Mouse (Mus musculus): ENCODE measurements around the gene Krt17. TPM values are rescaled to one million over a fixed set of nuclear protein-coding genes. Genes with fewer than 3 reads are reported as not detected.
"Not testable (repeated sequence)": the region's sequence is repeated elsewhere in the genome, so short reads cannot be mapped to it uniquely, and the experiment has no call there.

Gene Krt17
- not detected in 2 replicates for polyA plus RNA-seq (2016; fragmentation: Nextera tagmentation; extraction: Ambion mirVana)

- Histone ChIP-seq H3K36me3 (replicated peaks) (no peaks in the 10 kb centered on the region), H3K4me1 (peaks cover 23% of the 10 kb centered on the region), H3K4me3 (no peak within 1 kb of the TSS), H3K27ac (0 out of 2 replicates have a peak within 1 kb of the TSS, but pooled peaks have one; percentile 20), H3K27me3 (ENCODE audit: poor library complexity, severe bottlenecking) (0 out of 2 replicates have a peak, but pooled peaks cover 3% of the 10 kb centered on the region), H3K9me3 (no peaks in the 10 kb centered on the region)
- no peak for DNase-seq (ENCODE audit: extremely low spot score, low spot score)
- 86% methylated on average over 21 of the region's 21 CpGs for WGBS
These were observed at the start of gene Krt17 for GRCm38 (mm10) chr11:100260514-100261234. Gene Krt17 (minus strand): TSS chr11:100261029.

DNA sequence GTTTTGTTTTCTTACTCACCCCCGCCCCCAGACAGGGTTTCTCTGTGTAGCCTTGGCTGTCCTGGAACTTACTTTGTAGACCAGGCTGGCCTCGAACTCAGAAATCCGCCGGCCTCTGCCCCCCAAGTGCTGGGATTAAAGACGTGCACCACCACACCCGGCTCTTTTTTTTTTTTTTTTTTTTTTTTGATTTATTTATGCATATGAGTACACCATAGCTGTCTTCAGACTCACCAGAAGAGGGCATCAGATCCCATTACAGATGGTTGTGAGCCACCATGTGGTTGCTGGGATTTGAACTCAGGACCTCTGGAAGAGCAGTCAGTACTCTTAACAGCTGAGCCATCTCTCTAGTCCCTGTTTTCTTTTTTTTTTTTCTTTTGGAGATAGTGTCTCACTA is 47.8 kb upstream of the Krt17 start:
- H3K27me3 ChIP-seq (ENCODE audit: poor library complexity, severe bottlenecking); H3K9me3 ChIP-seq; H3K4me3 ChIP-seq; H3K36me3 ChIP-seq (replicated peaks); DNase-seq (ENCODE audit: extremely low spot score, low spot score); H3K27ac ChIP-seq; H3K4me1 ChIP-seq: not testable (repeated sequence)
- WGBS, result 82% methylated on average over 6 of the region's 6 CpGs

DNA sequence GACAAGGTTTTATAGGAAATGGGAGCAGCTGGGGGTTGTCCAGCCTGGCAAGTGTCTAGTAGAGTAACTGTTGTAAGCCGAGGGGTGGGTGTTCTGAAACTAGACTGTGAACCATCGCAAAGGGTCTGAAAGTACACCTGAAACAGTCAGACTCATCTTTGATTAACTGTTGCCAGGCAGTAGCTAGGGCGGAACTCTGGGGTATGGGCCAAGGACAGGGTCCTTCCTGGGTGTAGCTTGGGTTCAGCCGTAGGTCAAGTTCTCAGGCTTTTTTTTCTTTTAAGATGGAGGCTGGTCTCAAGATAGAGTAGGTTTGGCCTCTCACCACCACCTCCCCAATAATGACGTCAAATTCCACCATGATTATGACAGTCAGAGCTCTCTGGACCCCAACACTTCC is 47.1 kb upstream of the Krt17 start:
- H3K4me3 ChIP-seq, result no peak overlapping the region
- no peaks in the 10 kb centered on the region for H3K9me3 ChIP-seq
- DNase-seq (ENCODE audit: extremely low spot score, low spot score), result no peak
- no peaks in the 10 kb centered on the region for H3K36me3 ChIP-seq (replicated peaks)
- no peak overlapping the region for H3K27ac ChIP-seq
- H3K4me1 ChIP-seq, result peaks cover 8% of the 10 kb centered on the region
- WGBS, result 93% methylated on average over 5 of the region's 5 CpGs
- H3K27me3 ChIP-seq (ENCODE audit: poor library complexity, severe bottlenecking), result no peaks in the 10 kb centered on the region

DNA sequence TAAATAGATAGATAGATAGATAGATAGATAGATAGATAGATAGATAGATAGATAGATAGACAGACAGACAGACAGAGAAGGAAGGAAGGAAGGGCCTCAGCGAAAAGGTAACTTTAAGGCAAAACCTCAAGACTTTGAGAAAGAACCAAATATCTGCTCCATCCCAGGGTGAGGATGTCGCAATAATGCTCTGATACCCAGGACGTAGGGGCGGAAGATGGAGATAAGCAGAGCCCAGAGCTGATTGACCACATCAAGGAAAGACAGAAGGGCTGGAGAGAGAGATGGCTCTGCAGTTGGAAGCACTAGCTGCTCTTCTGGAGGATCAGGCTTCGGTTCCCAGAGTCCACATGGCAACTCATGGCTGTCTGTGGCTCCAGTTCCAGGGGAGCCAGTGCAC is 40.5 kb upstream of the Krt17 start:
- peaks cover 11% of the 10 kb centered on the region; the same call in 1 of the 2 replicates for H3K27me3 ChIP-seq (ENCODE audit: poor library complexity, severe bottlenecking)
- no peak for DNase-seq (ENCODE audit: extremely low spot score, low spot score)
- no peaks in the 10 kb centered on the region for H3K36me3 ChIP-seq (replicated peaks)
- no peak overlapping the region for H3K27ac ChIP-seq
- H3K4me3 ChIP-seq, result no peak overlapping the region
- peaks cover 6% of the 10 kb centered on the region for H3K4me1 ChIP-seq
- no peaks in the 10 kb centered on the region for H3K9me3 ChIP-seq
- WGBS, result 88% methylated on average over 5 of the region's 5 CpGs

DNA sequence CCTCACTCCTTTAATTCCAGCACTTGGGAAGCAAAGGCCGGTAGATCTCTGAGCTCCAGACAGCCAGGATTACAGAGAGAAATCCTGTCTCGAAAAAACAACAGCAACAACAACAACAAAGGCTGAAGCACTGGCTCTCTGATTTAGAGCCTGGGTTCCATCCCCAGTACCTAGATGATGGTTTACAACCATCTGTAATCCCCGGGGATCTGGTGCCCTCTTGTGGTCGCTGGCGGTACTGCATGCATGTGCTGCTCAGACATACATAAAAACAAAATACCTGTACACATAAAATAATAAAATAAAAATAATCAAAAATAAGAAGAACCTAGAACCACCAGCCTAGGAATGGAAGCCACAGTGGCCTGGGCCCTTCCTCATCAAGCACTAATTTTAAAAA is 39.5 kb upstream of the Krt17 start:
- 12% methylated on average over 5 of the region's 5 CpGs for WGBS
- DNase-seq (ENCODE audit: extremely low spot score, low spot score), result peak; percentile 74
- H3K9me3 ChIP-seq, result no peaks in the 10 kb centered on the region

GRCm38 (mm10) chr11:100298274-100299036 is 37.6 kb upstream of the Krt17 start:
- H3K36me3 ChIP-seq (replicated peaks), result no peaks in the 10 kb centered on the region
- WGBS, result 21% methylated on average over 18 of the region's 18 CpGs
- H3K27me3 ChIP-seq (ENCODE audit: poor library complexity, severe bottlenecking), result peaks cover 11% of the 10 kb centered on the region; the same call in 1 of the 2 replicates
- H3K4me1 ChIP-seq, result peaks cover 12% of the 10 kb centered on the region
- H3K4me3 ChIP-seq, result peak overlapping the region; percentile 28; the same call in 1 of the 2 replicates
- peak; percentile 83 for DNase-seq (ENCODE audit: extremely low spot score, low spot score)
- no peaks in the 10 kb centered on the region for H3K9me3 ChIP-seq
- no peak overlapping the region for H3K27ac ChIP-seq

More for the DNA sequence above, 39.5 kb upstream of the Krt17 start:
- Histone ChIP-seq H3K4me3 (no peak overlapping the region), H3K27ac (no peak overlapping the region), H3K36me3 (replicated peaks) (no peaks in the 10 kb centered on the region), H3K4me1 (peaks cover 6% of the 10 kb centered on the region), H3K27me3 (ENCODE audit: poor library complexity, severe bottlenecking) (peaks cover 11% of the 10 kb centered on the region; the same call in 1 of the 2 replicates)

DNA sequence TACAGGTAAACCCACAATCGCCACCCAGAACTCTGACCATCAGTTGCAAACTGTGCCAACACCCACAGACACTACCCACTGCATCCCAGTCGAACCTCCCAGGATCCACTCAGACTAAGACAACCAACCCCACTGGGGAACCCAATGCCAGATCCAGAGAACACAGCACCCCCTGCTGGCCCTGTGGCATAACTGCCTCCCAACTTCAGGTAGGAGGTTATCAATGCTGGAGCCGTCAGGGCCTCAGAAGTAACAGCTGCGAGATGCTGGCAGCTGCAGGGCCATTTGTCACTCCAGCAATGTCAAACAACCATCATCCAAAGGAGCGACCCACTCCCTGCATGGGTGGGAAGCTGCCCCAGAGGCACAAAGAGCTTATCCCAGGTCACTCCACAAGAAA is 37.0 kb upstream of the Krt17 start:
- Histone ChIP-seq H3K9me3 (no peaks in the 10 kb centered on the region), H3K4me3 (peak overlapping the region; percentile 28; the same call in 1 of the 2 replicates)

GRCm38 (mm10) chr11:100295308-100295707 is 34.5 kb upstream of the Krt17 start:
- H3K27me3 ChIP-seq (ENCODE audit: poor library complexity, severe bottlenecking), result peaks cover 11% of the 10 kb centered on the region; the same call in 1 of the 2 replicates
- peaks cover 27% of the 10 kb centered on the region for H3K4me1 ChIP-seq
- no peaks in the 10 kb centered on the region for H3K36me3 ChIP-seq (replicated peaks)
- DNase-seq (ENCODE audit: extremely low spot score, low spot score), result peak; percentile 88
- H3K27ac ChIP-seq, result peak overlapping the region; percentile 4; the same call in 1 of the 2 replicates
- no peak overlapping the region for H3K4me3 ChIP-seq
- 5% methylated on average over 10 of the region's 10 CpGs for WGBS
- no peaks in the 10 kb centered on the region for H3K9me3 ChIP-seq

More for the DNA sequence above, 37.0 kb upstream of the Krt17 start:
- Histone ChIP-seq H3K27me3 (ENCODE audit: poor library complexity, severe bottlenecking) (peaks cover 11% of the 10 kb centered on the region; the same call in 1 of the 2 replicates), H3K36me3 (replicated peaks) (no peaks in the 10 kb centered on the region), H3K4me1 (peaks cover 16% of the 10 kb centered on the region), H3K27ac (no peak overlapping the region)
- WGBS, result 42% methylated on average over 5 of the region's 5 CpGs
- no peak for DNase-seq (ENCODE audit: extremely low spot score, low spot score)

- WGBS, result 63% methylated on average over 6 of the region's 6 CpGs
- no peak overlapping the region for H3K4me3 ChIP-seq
- no peak for DNase-seq (ENCODE audit: extremely low spot score, low spot score)
- H3K9me3 ChIP-seq, result no peaks in the 10 kb centered on the region
- no peak overlapping the region for H3K27ac ChIP-seq
- no peaks in the 10 kb centered on the region for H3K36me3 ChIP-seq (replicated peaks)
- peaks cover 29% of the 10 kb centered on the region for H3K4me1 ChIP-seq
- peaks cover 11% of the 10 kb centered on the region; the same call in 1 of the 2 replicates for H3K27me3 ChIP-seq (ENCODE audit: poor library complexity, severe bottlenecking)
These were observed 32.1 kb upstream of the Krt17 start for GRCm38 (mm10) chr11:100292884-100293283.

GRCm38 (mm10) chr11:100290235-100290634 is 29.4 kb upstream of the Krt17 start:
- Histone ChIP-seq H3K36me3 (replicated peaks) (no peaks in the 10 kb centered on the region), H3K9me3 (no peaks in the 10 kb centered on the region), H3K27ac (peak overlapping the region; percentile 37), H3K4me3 (no peak overlapping the region), H3K27me3 (ENCODE audit: poor library complexity, severe bottlenecking) (no peaks in the 10 kb centered on the region), H3K4me1 (peaks cover 35% of the 10 kb centered on the region)
- WGBS, result 57% methylated on average over 5 of the region's 5 CpGs
- DNase-seq (ENCODE audit: extremely low spot score, low spot score), result no peak

- peaks cover 30% of the 10 kb centered on the region for H3K4me1 ChIP-seq
- H3K36me3 ChIP-seq (replicated peaks), result no peaks in the 10 kb centered on the region
- 86% methylated on average over 6 of the region's 6 CpGs for WGBS
- no peak for DNase-seq (ENCODE audit: extremely low spot score, low spot score)
- H3K9me3 ChIP-seq, result no peaks in the 10 kb centered on the region
- H3K27ac ChIP-seq, result no peak overlapping the region
- no peaks in the 10 kb centered on the region for H3K27me3 ChIP-seq (ENCODE audit: poor library complexity, severe bottlenecking)
- H3K4me3 ChIP-seq, result no peak overlapping the region
These were observed 28.1 kb upstream of the Krt17 start for GRCm38 (mm10) chr11:100288942-100289341.

DNA sequence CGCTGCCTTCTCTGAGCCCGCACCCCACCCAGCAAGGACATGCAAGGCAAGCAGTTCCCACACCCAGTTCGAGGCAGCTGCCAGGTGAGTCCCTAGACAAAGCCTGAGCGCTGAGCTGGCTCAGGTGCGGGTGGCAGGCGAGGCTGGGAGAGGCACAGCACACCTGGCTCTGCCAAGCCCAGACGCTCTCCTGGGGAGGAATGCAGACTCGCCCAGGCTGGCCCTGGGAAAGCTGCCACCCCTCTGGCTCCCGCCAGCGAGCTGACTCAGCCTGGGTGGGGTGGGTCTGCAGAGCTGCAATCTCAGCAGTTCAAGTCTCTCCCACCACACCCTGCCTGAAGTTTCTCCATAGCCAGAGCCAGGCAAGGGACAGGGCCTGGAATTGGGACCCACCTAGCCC is 26.2 kb upstream of the Krt17 start:
- Histone ChIP-seq H3K4me1 (peaks cover 27% of the 10 kb centered on the region), H3K4me3 (no peak overlapping the region), H3K9me3 (no peaks in the 10 kb centered on the region), H3K27me3 (ENCODE audit: poor library complexity, severe bottlenecking) (no peaks in the 10 kb centered on the region), H3K36me3 (replicated peaks) (no peaks in the 10 kb centered on the region), H3K27ac (peak overlapping the region; percentile 57)
- 30% methylated on average over 10 of the region's 10 CpGs for WGBS
- DNase-seq (ENCODE audit: extremely low spot score, low spot score), result no peak

- WGBS, result 81% methylated on average over 4 of the region's 4 CpGs
- no peaks in the 10 kb centered on the region for H3K9me3 ChIP-seq
- H3K36me3 ChIP-seq (replicated peaks), result no peaks in the 10 kb centered on the region
- no peak for DNase-seq (ENCODE audit: extremely low spot score, low spot score)
- no peaks in the 10 kb centered on the region for H3K27me3 ChIP-seq (ENCODE audit: poor library complexity, severe bottlenecking)
- peaks cover 19% of the 10 kb centered on the region for H3K4me1 ChIP-seq
- no peak overlapping the region for H3K4me3 ChIP-seq
- H3K27ac ChIP-seq, result 0 out of 2 replicates have a peak overlapping the region, but pooled peaks have one; percentile 31
These were observed 24.2 kb upstream of the Krt17 start for GRCm38 (mm10) chr11:100284988-100285387.
